Mouse (Mus musculus): ENCODE data around the gene Zscan2. TPM values are rescaled to one million over a fixed set of nuclear protein-coding genes. Genes with fewer than 3 reads are reported as not detected.
"Not testable (repeated sequence)": the region's sequence is repeated elsewhere in the genome, so short reads cannot be mapped to it uniquely, and the experiment has no call there.

Gene Zscan2
- 1 to 10 TPM; 4.7 to 8.1 (median 6.2) TPM for total RNA-seq (2022)

- DNase-seq (ENCODE audit: low spot score) = peak; percentile 95
These were observed at the start of gene Zscan2 for GRCm38 (mm10) chr7:80860729-80861274. Gene Zscan2, plus strand, starts transcription at chr7:80860920.

GRCm38 (mm10) chr7:80813397-80813796 lies 47.3 kb upstream of the Zscan2 start:
- no peak for DNase-seq (ENCODE audit: low spot score)

DNA sequence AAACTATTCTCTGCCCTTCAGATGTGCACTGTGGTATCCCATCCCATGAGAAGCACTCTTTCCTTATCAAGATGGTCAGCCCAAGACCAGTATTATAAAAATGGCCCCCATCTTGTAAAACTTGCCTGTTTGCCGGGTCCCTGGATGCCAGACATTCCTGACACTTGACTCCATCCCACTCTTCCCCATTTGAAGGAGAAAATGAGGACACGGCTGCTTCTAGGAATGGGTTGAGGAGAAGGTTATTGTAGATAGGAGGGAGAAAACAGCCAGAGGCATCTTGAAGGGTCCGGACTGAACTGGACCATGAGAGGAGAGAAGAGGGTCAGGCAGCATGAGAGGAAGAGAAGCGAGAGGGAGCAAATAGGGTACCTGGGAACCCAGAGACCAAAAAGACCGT lies 44.1 kb upstream of the Zscan2 start:
- DNase-seq (ENCODE audit: low spot score) = no peak

DNA sequence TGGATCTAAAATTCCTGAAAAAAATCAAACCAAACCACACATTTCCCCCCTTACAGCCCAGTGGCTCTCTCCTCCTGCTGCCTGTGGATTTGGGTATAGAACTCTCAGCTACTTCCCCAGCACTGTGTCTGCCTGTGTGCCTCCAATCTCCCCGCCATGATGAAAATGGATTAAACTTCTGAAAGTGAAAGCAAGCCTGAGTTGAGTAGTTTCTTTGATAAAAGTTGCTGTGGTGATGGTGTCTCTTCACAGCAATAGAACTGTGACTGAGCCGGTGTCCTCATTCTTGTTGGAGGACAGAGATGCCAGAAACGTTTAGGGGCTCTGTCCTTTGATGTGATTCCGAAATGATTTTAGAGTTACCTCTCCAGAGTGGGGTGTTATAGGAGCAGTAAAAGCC lies 39.9 kb upstream of the Zscan2 start:
- DNase-seq (ENCODE audit: low spot score) = no peak

GRCm38 (mm10) chr7:80823267-80823666 lies 37.5 kb upstream of the Zscan2 start:
- DNase-seq (ENCODE audit: low spot score) = no peak

DNA sequence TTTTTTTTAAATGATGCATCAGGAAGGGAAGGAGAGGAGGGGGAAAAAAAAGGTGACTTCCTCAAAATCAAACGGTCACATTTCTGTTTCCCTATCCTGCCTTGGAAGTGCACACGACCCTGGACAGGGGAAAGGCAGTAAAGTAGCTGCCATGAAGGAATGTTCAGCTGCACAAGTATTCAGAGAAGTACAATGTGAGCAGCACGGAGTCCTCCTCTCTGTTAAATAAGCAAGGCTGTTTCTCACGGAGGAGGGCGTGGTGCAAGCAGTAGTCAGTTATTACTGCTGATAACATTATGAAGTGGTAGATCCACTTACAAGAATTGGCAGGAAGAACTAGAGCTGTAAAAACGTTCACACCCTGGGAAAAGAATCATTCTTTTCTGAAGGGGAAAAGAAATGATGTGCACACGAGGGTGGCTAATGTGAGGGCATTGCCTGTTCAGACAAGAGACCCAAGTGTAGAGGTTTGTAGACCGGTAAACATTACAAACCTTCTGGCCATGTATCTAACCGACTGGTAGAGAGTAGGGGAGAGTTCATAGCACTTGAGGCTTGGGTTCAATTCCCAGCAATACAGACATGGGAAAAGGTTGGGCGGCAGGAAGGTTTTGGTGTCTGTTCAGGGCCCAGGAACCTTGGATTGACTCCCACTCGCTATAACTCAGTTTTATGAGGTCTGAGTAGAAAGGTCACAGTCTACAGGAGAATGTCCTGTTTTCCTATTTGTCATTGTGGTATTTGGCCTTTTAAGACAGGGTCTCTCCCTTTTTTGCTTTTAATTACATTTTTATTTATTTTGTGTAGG lies 36.6 kb upstream of the Zscan2 start:
- DNase-seq (ENCODE audit: low spot score) = no peak

DNA sequence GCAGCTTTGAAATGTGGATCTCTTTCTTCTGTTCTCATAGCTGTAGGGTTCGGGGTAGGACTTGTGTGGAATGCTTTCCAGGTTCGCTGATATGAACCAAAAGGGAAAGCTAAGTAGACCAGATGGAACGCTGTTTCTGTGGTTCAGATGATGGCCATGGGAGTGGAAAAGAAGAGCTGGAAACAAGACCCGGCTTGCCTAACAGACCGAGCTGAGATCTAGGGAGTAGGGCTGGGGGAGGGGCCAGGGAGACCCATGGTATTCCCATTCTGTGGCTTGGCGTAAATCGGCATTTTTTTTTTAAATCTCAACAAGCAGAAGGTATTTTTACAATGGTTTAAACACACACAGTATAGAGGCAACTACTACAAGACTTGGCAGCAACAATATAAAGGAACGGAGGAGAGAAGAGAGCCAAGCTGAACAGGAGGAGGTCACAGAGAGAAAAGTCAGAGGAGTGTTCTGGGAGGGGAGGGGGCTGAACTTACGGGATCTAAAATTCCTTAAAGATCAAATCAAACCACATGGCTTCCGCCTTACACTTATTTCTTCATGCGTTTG lies 34.8 kb upstream of the Zscan2 start, which contains the start of gene Iqgap1:
TSS of gene Iqgap1 (minus strand) at position 132 of the 561 bp plus-strand sequence.
- no peak for DNase-seq (ENCODE audit: low spot score)

GRCm38 (mm10) chr7:80828146-80828860 lies 32.4 kb upstream of the Zscan2 start:
- DNase-seq (ENCODE audit: low spot score) = peak; percentile 38

DNA sequence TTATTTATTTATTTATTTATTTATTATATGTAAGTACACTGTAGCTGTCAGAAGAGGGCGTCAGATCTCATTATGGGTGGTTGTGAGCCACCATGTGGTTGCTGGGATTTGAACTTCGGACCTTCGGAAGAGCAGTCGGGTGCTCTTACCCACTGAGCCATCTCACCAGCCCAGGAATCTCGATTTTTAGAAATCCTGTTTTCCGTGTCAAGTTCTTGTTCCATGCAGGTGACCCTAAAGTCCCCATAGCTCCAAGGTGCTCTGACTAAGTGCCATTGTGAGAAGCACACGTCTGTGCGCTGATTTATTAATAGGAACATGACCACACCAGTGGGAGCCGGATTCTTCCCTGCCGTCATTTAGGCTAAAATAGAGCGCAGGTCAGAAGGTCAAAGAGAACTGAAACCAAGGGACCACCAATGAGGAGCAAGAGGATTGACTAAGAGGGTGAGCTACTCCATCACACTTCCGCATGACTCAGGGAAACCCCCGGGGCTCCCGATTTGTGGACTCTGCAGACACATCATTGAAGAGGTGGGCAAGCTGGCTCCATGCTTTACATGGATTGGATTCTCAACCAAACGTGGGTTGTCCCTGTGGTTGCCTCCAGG lies 30.4 kb upstream of the Zscan2 start:
- peak; percentile 54 for DNase-seq (ENCODE audit: low spot score)

DNA sequence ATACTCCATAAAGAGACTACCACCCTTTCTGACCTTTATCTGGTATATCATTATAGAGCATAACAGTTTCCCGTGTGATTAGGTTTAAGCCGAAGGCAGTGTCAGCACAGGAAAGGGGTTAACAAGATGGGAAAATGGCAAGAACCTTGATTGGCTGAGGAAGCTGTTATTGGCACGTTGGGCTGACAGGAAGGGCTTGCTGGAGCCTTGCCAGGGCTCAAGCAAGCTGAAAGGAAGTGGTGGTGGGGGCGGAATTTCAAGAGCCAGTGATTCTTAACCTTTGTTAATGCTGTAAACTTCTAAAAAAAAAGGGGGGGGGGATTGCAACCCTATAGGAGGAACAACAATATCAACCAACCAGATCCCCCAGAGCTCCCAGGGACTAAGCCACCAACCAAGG lies 28.5 kb upstream of the Zscan2 start:
- peak; percentile 38 for DNase-seq (ENCODE audit: low spot score)

GRCm38 (mm10) chr7:80832996-80833650 lies 27.6 kb upstream of the Zscan2 start:
- not testable (repeated sequence) for DNase-seq (ENCODE audit: low spot score)

GRCm38 (mm10) chr7:80833651-80834532 lies 26.8 kb upstream of the Zscan2 start:
- no peak for DNase-seq (ENCODE audit: low spot score)

DNA sequence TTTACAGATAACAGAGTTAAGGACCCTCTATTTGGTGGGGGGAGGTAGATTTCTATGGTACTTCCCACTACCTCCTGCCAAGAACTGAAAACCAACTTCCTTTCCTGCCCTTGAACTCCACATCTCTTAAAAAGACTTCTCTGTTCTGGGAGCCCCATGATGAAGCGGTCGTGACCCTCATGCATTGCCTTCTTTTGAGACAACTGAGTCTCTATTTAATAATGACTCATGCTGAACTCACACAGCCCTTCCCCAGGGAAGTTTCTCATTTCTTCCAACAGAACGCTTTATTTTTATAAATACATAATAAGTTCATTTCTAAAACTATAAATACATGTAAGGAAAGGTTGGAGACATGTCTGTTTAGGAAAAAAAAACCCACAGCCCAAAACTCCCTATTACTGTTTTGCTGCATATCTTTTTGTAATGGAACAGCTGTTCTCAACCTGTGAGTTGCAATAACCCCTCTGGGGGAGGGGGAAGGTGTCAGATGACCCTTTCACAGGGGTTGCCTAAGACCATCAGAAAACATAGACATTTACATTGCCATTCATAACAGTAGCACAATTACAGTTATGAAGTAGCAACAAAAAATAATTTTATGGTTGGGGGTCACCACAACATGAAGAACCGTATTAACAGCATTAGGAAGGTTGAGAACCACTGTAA lies 24.6 kb upstream of the Zscan2 start:
- no peak for DNase-seq (ENCODE audit: low spot score)

- no peak for DNase-seq (ENCODE audit: low spot score)
These were observed 23.0 kb upstream of the Zscan2 start for GRCm38 (mm10) chr7:80837736-80838135.

GRCm38 (mm10) chr7:80838247-80838646 lies 22.5 kb upstream of the Zscan2 start:
- no peak for DNase-seq (ENCODE audit: low spot score)

- no peak for DNase-seq (ENCODE audit: low spot score)
These were observed 21.0 kb upstream of the Zscan2 start for GRCm38 (mm10) chr7:80839755-80840154.

DNA sequence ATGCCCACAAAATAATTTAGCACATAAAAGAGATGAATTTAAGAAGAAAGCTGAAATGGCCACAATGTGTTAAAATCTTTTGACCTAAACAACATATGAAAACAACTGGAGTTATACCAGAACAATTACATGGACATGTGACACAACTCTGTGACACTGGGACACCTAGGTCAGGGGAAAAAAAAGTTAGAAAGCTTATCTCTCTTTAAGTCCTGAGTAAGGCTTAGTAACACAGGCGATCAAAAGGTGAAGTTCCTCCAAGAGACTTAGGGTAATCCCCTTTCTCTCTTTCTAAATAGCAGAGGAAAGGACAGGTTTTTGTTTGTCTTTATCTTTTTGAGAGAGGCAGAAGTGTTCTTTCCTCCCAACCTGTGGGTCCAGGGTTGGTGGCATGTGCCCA lies 20.5 kb upstream of the Zscan2 start:
- DNase-seq (ENCODE audit: low spot score) = no peak

DNA sequence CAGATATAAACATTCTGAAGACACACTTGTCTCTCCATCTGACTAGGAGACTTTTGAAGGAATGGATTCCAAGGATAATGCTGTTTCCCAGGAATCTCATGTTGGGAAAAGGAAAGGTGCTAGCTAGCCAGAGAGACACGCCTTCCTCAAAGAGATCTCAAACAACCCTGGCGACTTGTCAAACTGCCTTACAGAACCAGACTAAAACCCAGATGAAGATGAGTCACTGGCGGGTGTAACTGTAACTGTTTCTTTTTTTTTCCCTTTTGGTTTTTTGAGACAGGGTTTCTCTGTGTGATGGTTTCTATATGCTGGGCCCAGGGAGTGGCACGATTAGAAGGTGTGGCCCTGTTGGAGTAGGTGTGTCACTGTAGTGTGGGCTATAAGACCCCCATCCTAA lies 19.8 kb upstream of the Zscan2 start:
- DNase-seq (ENCODE audit: low spot score) = no peak

GRCm38 (mm10) chr7:80842132-80842531 lies 18.6 kb upstream of the Zscan2 start:
- DNase-seq (ENCODE audit: low spot score) = no peak

GRCm38 (mm10) chr7:80843176-80843575 lies 17.5 kb upstream of the Zscan2 start:
- no peak for DNase-seq (ENCODE audit: low spot score)

All from heart, adult 8-10 months (tissue).